Mouse (Mus musculus) C2C12 (cell line): ENCODE measurements at regions not wholly inside any gene's neighbourhood (a gene's known extent, or its start where the extent isn't known, plus 50 kb on each side); places are given as distances from the start of the nearest gene placed in this dataset.
"Not testable (repeated sequence)": the region's sequence is repeated elsewhere in the genome, so short reads cannot be mapped to it uniquely, and the experiment has no call there.

Source experiments
- H3K27me3 ChIP-seq: one replicate; pipeline ENCODE4 v1.6.1; 2011; ENCODE audit not compliant: control insufficient read depth, insufficient read depth, insufficient read length
- H3K36me3 ChIP-seq: one replicate; pipeline ENCODE4 v1.6.1; 2011; ENCODE audit not compliant: control insufficient read depth, insufficient read depth
- H3K4me3 ChIP-seq: one replicate; pipeline ENCODE4 v1.5.1; 2011; ENCODE audit warnings: mild to moderate bottlenecking, control low read depth; ENCODE audit not compliant: poor library complexity, insufficient read depth, severe bottlenecking
- H3K79me2 ChIP-seq: one replicate; pipeline ENCODE4 v1.6.1; 2011; ENCODE audit not compliant: control insufficient read depth, insufficient read depth
- H3K79me3 ChIP-seq: one replicate; pipeline ENCODE4 v1.6.1; 2011; ENCODE audit warnings: low read depth, control low read depth
- H3ac ChIP-seq: one replicate; pipeline ENCODE3; 2011; ENCODE audit warnings: low read depth; ENCODE audit not compliant: control insufficient read depth, insufficient read length
- CEBPB ChIP-seq: IDR thresholded peaks from one replicate; pipeline ENCODE4 v1.6.1; 2011; ENCODE audit warnings: low read depth, mild to moderate bottlenecking, control low read depth, moderate library complexity
- CTCF ChIP-seq: IDR thresholded peaks from one replicate; pipeline ENCODE4 v1.5.1; 2011; ENCODE audit not compliant: control insufficient read depth, insufficient read depth, insufficient read length
- FOSL1 ChIP-seq: IDR thresholded peaks from one replicate; pipeline ENCODE4 v1.8.0; 2011; ENCODE audit warnings: mild to moderate bottlenecking, low read length; ENCODE audit not compliant: poor library complexity, insufficient read depth, severe bottlenecking
- MAX ChIP-seq: IDR thresholded peaks from one replicate; pipeline ENCODE4 v1.6.1; 2011; ENCODE audit warnings: mild to moderate bottlenecking, control low read depth
- MYOD1 ChIP-seq: IDR thresholded peaks from one replicate; pipeline ENCODE4 v1.6.1; 2011; ENCODE audit warnings: low read depth; ENCODE audit not compliant: control insufficient read depth, insufficient read length
- MYOG ChIP-seq: IDR thresholded peaks from one replicate; pipeline ENCODE4 v1.6.1; 2011; ENCODE audit not compliant: control insufficient read depth, insufficient read length; ENCODE audit errors: extremely low read depth
- USF1 ChIP-seq: IDR thresholded peaks from one replicate; pipeline ENCODE4 v1.6.1; 2011; ENCODE audit warnings: low read depth, mild to moderate bottlenecking, control low read depth, moderate library complexity

- H3K36me3 ChIP-seq, H3ac ChIP-seq, H3K27me3 ChIP-seq, H3K4me3 ChIP-seq, H3K79me3 ChIP-seq, H3K79me2 ChIP-seq: not testable (repeated sequence)
These were observed 167.4 kb downstream of the Kif21a start for GRCm38 (mm10) chr15:90882349-90882748.

DNA sequence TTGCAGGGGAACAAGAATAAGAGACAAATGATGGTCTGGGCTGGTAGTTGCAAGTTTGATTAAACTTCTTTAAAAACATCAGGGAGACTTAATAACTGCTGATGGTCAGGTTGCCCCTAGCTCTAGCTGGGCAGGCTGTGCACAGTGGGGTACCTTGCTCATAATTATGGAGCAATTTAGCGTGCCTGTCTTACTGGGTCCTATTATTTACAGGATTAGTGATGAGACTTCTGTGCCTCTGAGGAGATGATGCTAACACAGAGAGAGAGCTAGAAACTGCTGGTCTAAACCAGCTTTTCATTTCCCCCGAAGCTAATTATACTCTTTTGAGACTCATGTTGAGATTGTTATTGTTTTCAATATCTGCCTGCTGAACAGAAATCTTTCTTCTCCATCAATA lies 180.3 kb downstream of the Kif21a start:
- Histone ChIP-seq H3K79me3 (no peaks in the 10 kb centered on the region), H3K27me3 (no peaks in the 10 kb centered on the region)
- TF ChIP-seq USF1 (no peak), CEBPB (no peak), CTCF (no peak), FOSL1 (no peak), MYOG (no peak), MAX (no peak), MYOD1 (no peak)

GRCm38 (mm10) chr15:90853763-90854162 lies 174.5 kb upstream of the Cpne8 start:
- H3K36me3 ChIP-seq, H3K79me2 ChIP-seq, H3K4me3 ChIP-seq, H3ac ChIP-seq, H3K79me3 ChIP-seq, H3K27me3 ChIP-seq: not testable (repeated sequence)

More for the DNA sequence above, 180.3 kb downstream of the Kif21a start:
- Histone ChIP-seq H3K79me2 (no peaks in the 10 kb centered on the region), H3ac (no peak overlapping the region), H3K36me3 (no peaks in the 10 kb centered on the region), H3K4me3 (no peak overlapping the region)

DNA sequence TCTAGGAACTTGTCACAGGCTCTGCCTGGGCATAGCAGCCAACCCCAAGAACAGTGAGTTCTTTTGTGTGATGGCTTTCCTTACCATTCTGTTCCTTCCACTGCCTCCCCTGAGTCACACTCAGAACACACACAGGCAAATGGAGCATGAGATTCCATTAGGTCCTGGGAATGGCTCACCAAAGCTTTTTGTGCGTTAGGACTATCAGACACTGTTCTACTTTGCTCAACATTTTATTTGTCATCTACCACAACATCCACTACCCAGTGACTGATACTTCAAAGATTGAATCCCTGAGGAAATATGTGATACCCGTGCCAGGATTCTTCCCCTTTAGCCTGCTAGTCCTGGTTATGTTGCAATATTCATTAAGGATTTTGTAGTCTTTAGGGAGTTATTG lies 172.8 kb upstream of the Cpne8 start:
- Histone ChIP-seq H3ac (no peak overlapping the region), H3K79me3 (no peaks in the 10 kb centered on the region)
- TF ChIP-seq USF1 (no peak), MAX (no peak), CEBPB (no peak), MYOG (no peak)

DNA sequence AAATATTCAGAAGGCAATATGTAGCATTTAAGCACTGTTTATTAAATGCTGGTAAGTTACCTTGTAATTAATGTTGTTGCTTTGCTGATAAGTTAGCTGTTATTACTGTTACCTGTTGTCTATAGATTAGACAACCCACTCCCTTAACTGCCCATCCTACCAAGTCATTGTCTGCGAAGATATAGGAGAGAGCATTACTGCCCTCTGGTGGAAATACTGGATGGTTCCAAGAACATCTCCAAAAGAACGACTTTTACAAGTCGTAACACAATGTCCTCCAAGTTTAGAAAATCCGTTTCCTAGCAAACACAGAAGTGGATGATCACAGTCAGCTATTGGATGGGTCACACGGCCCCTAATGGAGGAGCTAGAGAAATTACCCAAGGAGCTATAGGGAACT lies 162.2 kb upstream of the Cpne8 start:
- H3K79me3 ChIP-seq: no peaks in the 10 kb centered on the region
- TF ChIP-seq MAX (no peak), USF1 (no peak), MYOD1 (no peak), MYOG (no peak)
- no peak overlapping the region for H3ac ChIP-seq
- H3K27me3 ChIP-seq: no peaks in the 10 kb centered on the region
- no peaks in the 10 kb centered on the region for H3K79me2 ChIP-seq
- no peak overlapping the region for H3K4me3 ChIP-seq
- no peaks in the 10 kb centered on the region for H3K36me3 ChIP-seq

More for the DNA sequence above, 172.8 kb upstream of the Cpne8 start:
- H3K79me2 ChIP-seq: no peaks in the 10 kb centered on the region
- H3K36me3 ChIP-seq: no peaks in the 10 kb centered on the region
- H3K27me3 ChIP-seq: no peaks in the 10 kb centered on the region
- H3K4me3 ChIP-seq: no peak overlapping the region

DNA sequence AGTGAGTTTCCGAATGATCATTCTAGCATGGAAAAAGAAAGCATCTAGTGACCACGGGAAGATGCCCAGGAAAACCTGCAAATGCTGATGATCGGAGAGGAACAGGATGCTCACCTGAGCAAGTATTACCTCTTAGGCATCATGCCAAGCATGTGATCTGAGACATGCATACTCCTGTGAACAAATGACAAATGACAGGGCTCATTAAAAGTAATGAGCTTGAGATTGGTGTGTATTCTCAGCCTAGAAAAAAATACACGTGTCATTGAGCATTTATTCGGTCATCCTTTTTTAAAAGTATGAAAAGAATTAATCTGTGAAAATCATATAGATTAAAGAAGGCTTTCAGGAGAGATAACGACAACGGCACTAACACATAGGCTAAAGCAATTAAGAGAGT lies 156.4 kb upstream of the Cpne8 start:
- Histone ChIP-seq H3K79me2 (no peaks in the 10 kb centered on the region), H3K36me3 (no peaks in the 10 kb centered on the region), H3K4me3 (no peak overlapping the region), H3K27me3 (no peaks in the 10 kb centered on the region), H3ac (no peak overlapping the region), H3K79me3 (no peaks in the 10 kb centered on the region)
- TF ChIP-seq FOSL1 (no peak), CTCF (no peak), MAX (no peak), CEBPB (no peak), USF1 (no peak)

GRCm38 (mm10) chr15:90827816-90828215 lies 148.6 kb upstream of the Cpne8 start:
- Histone ChIP-seq H3ac (no peak overlapping the region), H3K4me3 (no peak overlapping the region), H3K79me2 (no peaks in the 10 kb centered on the region), H3K36me3 (no peaks in the 10 kb centered on the region), H3K79me3 (no peaks in the 10 kb centered on the region), H3K27me3 (no peaks in the 10 kb centered on the region)
- TF ChIP-seq USF1: no peak
- no peak for TF ChIP-seq FOSL1
- TF ChIP-seq MYOG: no peak
- no peak for TF ChIP-seq MYOD1
- no peak for TF ChIP-seq MAX
- no peak for TF ChIP-seq CTCF
- no peak for TF ChIP-seq CEBPB
